Mouse (Mus musculus): ENCODE data around the gene Acsm4. TPM values are rescaled to one million over a fixed set of nuclear protein-coding genes. Genes with fewer than 3 reads are reported as not detected.
A peak's percentile ranks its signal among the peaks of the same experiment; 100 is the strongest.
"Not testable (repeated sequence)": the region's sequence is repeated elsewhere in the genome, so short reads cannot be mapped to it uniquely, and the experiment has no call there.

Gene Acsm4
- not detected for total RNA-seq (2021)

GRCm38 (mm10) chr7:119689726-119690125, at the start of gene Acsm4:
Acsm4 (plus strand) TSS chr7:119690026.
- intact Hi-C loops (cut with DNase I), result no loop called here
- DNase-seq, result no peak

GRCm38 (mm10) chr7:119642307-119642706, 47.5 kb upstream of the Acsm4 start:
- no peak for DNase-seq
- intact Hi-C loops (cut with DNase I), result no loop called here

DNA sequence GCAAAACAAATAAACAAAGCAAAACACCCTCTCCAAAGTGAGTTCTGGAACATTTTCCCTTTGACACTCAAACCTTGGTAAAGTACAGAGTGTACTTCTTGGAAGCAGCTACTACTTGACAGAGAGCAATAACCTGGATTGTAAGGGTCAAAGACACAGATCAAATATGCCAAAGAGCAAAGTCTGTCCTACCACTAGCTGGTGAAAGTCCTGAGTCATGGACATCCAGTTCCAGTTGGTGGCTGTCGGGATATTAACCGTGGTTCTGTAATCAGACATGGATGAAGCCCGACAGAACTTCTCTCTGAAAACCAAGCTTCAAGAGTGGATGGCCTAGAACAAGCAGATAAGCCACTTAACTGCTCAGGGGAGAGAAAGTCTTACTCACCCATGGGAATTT, 21.9 kb upstream of the Acsm4 start:
- intact Hi-C loops (cut with DNase I), result no loop called here

DNA sequence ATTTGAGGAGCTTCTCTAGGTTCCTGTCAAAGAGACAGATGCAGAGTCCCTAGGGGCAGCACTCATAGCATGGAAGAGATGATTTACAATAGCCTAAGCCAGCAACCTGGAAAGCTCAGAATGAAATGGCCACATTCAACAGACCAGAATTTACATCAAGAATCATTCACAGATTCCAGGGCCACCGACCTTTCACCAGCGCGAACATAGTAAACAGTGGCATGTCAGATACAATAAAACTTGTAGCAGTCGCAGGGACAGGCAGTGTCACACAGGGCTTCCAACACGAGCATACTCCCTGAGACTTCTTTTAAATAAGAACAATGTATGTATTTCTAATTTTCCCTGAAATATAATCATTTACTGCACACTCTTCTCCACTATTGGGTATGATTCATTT, 19.4 kb upstream of the Acsm4 start:
- DNase-seq, result no peak
- intact Hi-C loops (cut with DNase I), result loop anchor here (10.0 kb wide), 1 partner anchor 156 kb away; the partner anchor contains the start of gene Acsm5

More for the DNA sequence above, 21.9 kb upstream of the Acsm4 start:
- no peak for DNase-seq

DNA sequence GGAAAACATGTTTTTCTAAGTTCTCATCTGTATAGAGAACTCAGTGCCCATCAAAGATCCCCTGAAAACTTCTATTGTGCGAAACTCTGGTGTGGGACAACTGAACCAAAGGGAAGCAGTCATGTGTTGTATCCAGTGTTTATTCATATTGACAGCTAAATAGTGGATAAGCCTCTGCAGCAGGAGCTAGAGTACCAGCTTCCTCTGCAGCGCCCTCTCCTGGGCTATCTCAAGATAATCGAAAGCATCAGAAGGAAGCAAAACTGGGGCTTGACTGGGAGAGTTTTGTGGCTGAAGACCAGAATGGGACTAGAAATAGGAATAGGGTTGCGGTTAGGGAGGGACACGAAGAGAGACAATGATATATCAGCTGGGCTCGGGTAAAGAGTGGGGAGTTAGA, 18.9 kb upstream of the Acsm4 start:
- intact Hi-C loops (cut with DNase I), result loop anchor here (10.0 kb wide), 1 partner anchor 156 kb away; the partner anchor contains the start of gene Acsm5
- no peak for DNase-seq

DNA sequence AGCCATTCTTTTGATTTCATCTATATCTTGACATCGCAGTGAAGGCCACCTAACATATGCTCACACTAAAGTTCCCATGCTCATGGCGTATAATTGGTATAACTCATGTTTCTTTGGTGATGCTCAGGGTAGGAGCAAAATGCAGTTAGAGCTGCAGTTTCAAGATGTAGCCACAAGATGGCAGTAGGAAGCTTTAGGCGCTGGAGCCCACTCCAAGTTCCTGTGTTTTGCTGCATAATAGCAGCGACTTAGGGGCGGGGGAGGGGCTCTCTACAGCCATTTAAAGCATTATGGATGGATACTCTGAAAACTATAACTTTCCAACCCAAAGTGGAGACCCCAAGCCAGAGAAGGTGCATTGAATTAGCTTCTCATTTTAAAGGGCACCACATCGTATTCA, 16.4 kb upstream of the Acsm4 start:
- intact Hi-C loops (cut with DNase I), result loop anchor here (1.0 to 10.0 kb wide), 2 partner anchors 159 to 654 kb away; partner anchors contain the start of gene Acsm5
- peak; percentile 11 to 17 for DNase-seq

GRCm38 (mm10) chr7:119680107-119680506, 9.7 kb upstream of the Acsm4 start:
- intact Hi-C loops (cut with DNase I), result no loop called here
- DNase-seq, result no peak

GRCm38 (mm10) chr7:119682699-119683098, 7.1 kb upstream of the Acsm4 start:
- intact Hi-C loops (cut with DNase I), result no loop called here
- no peak for DNase-seq

- intact Hi-C loops (cut with DNase I), result no loop called here
- no peak for DNase-seq
These were observed 2.5 kb downstream of the Acsm4 start for GRCm38 (mm10) chr7:119692302-119692701.

DNA sequence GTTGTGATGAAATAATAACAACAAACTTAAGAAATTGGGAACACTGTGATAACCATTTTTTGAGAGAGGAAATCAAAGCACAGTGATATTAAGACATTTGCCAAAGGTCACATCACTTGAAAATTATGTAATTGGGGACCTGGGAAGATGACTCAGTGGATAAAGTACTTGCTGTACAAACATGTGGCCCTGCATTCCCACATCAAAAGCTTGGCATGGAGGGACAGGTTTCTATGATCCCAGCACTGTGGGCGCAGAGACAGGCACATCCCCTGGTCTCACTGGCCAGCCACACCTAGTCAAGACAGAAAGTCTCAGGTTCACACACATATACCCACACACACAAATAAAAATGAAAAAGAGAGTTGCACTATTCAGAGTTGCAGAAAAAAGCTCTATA, 5.1 kb downstream of the Acsm4 start:
- no peak for DNase-seq
- intact Hi-C loops (cut with DNase I), result no loop called here

DNA sequence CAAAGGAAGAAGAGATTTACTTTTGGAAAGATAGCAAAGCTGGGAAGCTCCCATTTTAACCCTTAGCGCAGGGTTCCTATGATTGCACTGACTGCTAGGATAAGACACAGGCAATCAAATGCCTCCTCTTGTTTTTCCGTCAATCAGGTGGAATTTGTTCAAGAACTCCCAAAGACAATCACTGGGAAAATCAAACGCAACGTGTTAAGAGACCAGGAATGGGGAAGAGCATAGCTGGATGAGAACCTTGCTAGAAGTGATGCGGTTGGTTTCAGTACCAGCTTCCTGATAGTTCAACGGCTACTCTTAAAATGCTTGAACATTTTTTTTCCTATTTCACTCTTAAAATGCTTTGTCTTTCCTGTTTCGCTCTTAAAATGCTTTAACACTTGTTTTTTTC, 24.3 kb downstream of the Acsm4 start:
- DNase-seq, result no peak
- intact Hi-C loops (cut with DNase I), result no loop called here

DNA sequence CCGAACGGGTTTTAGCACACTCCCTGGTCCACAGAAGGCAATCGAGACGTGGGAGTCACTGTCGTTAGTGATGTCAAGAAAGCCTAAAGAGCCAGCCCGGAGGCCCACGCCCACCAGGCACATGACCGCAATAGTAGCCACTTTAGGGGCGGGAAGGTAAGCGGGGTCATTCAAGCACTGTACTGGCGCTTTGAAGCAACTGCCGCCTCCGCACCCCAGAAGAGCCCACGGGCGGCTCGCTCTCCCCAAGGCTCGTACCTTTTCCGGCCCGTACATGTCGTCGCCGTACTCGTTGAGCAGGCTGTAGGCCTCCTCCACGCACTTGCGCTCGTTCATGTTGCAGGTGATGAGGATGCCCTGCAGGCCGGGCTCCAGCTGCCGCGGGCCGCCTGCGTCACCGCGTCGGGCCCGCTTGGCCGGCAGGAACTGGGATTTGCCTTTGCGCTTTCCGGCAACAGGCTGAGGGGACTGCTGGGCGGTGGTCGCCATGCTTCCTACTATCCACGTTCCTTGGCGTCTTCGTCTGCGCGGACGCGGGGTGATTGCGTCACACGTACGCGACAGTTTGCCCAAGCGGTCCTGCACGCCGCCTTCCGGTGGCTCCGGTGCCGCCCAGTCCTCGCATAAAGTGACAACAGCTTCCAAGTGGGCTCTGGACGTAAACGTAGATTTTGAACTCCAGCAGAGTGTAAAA, 30.6 kb downstream of the Acsm4 start, which contains the start of gene Thumpd1:
TSS of gene Thumpd1 (minus strand) at position 546 of the 694 bp plus-strand sequence.
- DNase-seq, result peak; percentile 93 to 96
- intact Hi-C loops (cut with DNase I), result loop anchor here (2.0 to 5.0 kb wide), 2 partner anchors 74 to 172 kb away; partner anchors contain the start of genes Eri2 and Rexo5

GRCm38 (mm10) chr7:119720947-119721310, 31.1 kb downstream of the Acsm4 start:
- DNase-seq, result no peak
- intact Hi-C loops (cut with DNase I), result loop anchor here (2.0 to 5.0 kb wide), 2 partner anchors 74 to 171 kb away; partner anchors contain the start of genes Eri2 and Rexo5

GRCm38 (mm10) chr7:119727621-119728020, 37.8 kb downstream of the Acsm4 start:
- intact Hi-C loops (cut with DNase I), result no loop called here
- no peak for DNase-seq

- intact Hi-C loops (cut with DNase I); DNase-seq: not testable (repeated sequence)
These were observed 41.4 kb downstream of the Acsm4 start for GRCm38 (mm10) chr7:119731262-119731661.

GRCm38 (mm10) chr7:119738877-119739276, 49.1 kb downstream of the Acsm4 start:
- no peak for DNase-seq
- intact Hi-C loops (cut with DNase I), result no loop called here

GRCm38 (mm10) chr7:119739798-119740468, 50.1 kb downstream of the Acsm4 start:
- peak in 1 of 2 experiments; percentile 10 for DNase-seq
- intact Hi-C loops (cut with DNase I), result not testable (repeated sequence)

DNA sequence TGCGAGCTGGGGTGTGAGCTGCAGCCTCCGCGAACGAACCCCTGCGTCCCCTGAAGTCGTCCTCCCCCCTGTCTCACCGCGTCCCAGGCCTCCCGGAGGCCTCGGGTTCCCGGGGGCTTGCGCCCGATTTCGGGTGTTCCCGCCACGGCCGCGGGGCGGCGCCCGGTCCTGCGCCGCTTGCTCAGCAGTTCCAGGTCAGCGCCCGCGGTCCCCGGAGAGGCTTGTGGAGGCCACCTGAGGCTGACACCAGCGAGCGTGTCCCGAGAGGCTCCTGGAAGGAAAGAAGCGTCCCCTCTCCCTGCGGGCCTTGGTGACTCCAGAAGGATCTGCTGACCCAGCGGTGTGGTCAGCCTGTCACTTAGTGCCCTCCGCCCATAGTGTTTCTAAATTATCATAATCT, 54.5 kb downstream of the Acsm4 start:
- intact Hi-C loops (cut with DNase I), result no loop called here
- DNase-seq, result no peak

DNA sequence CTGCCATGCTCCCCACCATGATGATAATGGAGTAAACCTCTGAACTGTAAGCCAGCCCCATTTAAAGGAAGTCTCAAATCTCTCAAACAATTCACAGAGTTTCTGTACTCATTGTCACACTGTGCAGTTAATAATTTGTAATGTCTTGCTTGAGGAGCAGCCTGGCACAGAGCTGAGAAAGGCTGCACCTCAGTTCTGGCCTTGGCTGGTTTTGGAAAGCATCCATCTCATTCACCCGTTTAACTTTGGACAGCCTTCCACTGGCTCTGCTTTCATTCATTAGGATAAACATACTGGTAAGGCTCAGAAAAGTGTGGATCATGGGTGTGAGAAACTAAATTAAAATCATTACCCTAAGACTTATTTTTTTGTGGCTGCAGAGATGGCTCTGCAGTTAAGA, 56.0 kb downstream of the Acsm4 start:
- intact Hi-C loops (cut with DNase I), result no loop called here
- DNase-seq, result no peak

DNA sequence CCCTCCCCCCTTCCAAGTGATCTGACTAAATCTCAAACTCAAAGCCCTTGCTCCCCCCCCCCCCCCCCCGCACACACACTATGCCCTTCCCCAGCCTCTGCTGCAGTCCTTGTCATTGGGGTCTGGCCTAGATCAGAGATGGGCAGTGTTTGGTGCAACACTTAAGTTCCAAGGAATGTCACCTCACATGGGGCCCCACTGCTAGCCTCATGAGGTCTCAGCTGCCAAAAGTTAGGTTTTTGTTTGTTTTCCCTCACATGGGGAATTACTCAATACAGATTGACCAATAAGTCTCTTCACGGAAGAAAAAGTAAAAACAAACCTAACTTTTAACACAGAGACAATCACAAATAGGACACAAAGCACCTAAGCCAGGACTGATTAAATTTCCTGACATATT, 58.9 kb downstream of the Acsm4 start:
- DNase-seq, result no peak
- intact Hi-C loops (cut with DNase I), result no loop called here

- DNase-seq, result no peak
- intact Hi-C loops (cut with DNase I), result no loop called here
These were observed 60.1 kb downstream of the Acsm4 start for GRCm38 (mm10) chr7:119749942-119750341.

GRCm38 (mm10) chr7:119753696-119754095, 63.9 kb downstream of the Acsm4 start:
- intact Hi-C loops (cut with DNase I), result no loop called here
- DNase-seq, result no peak

Measured in heart, postnatal 36 days (tissue).